Mouse (Mus musculus) lung, postnatal 0 days (tissue): ENCODE results near the gene Arhgap24.
A peak's percentile ranks its signal among the peaks of the same experiment; 100 is the strongest.

Experiments
- CTCF ChIP-seq: IDR thresholded peaks from 2 replicates; pipeline ENCODE4 v1.5.1; 2016; ENCODE audit warnings: antibody characterized with exemption, mild to moderate bottlenecking
- EP300 ChIP-seq: IDR thresholded peaks from 2 replicates; pipeline ENCODE4 v1.6.1; 2016; ENCODE audit warnings: antibody characterized with exemption, mild to moderate bottlenecking, control low read depth

DNA sequence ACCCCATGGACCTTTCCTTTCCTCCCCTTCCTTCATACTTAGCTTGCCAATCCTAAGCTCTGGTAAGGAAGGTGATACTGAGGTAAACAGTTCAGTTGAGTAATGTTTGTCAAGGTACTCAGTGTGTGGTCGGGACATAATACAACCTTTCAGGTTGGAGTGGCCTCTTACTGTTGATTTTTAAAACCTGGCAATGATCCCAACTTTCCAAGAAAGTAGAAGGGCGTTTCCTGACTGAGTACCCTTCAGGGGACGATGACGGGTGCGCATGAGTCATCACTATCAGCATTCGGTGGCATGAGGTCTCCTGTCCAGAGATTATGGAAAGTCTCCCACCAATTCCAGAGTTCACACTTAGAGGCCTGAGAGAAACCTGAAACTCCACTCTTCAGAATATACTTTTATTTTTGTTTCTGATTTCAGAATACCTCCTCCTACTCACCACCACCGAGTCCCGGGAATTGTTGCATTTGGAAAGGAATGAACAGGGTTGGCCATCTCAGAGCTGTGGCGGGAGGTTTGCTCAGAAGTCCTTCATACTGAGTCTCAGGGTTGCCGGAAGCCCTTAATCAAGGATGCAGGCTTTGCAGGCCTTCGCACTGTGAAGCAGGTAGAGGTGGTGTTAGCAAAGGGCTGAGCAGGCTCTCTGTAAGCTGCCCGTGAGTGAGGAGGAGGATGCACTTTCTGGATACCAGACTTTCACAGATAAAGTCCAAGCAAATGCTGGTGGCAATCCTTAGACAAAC is 20.6 kb upstream of the Arhgap24 start:
- TF ChIP-seq CTCF: no peak
- TF ChIP-seq EP300: peak; percentile 98
